Mouse (Mus musculus): Measurements from ENCODE around the gene Srpr. TPM values are rescaled to one million over a fixed set of nuclear protein-coding genes. Genes with fewer than 3 reads are reported as not detected.

The Srpr gene
- total RNA-seq, 2 experiments from 2014 or later = 85.0 to 90.5 TPM

DNA sequence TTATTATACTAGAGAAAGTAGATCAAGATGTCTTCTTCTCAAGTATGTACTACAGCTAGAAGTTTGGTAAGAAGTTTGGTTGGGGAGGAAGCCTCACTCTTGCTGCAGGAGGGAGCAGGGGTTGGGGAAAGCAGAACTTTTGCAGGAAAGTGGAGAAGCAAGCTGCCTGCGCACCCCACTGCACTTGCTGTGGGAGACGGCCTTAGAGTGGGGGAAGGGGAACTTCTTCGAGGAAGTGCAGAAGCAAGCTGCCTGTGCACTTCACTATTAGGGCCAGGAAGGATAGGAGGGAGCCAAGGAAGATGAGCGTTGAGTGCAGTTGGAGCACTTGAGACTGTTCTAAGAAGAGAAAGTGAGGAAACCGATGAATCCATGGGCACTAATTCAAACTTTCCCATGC is 16.6 kb upstream of the Srpr start:
- no peak for DNase-seq
- intact Hi-C loops (cut with DNase I) = no loop called here

- DNase-seq = no peak
- intact Hi-C loops (cut with DNase I) = no loop called here
Observed at GRCm38 (mm10) chr9:35186430-35186829, 13.5 kb upstream of the Srpr start.

DNA sequence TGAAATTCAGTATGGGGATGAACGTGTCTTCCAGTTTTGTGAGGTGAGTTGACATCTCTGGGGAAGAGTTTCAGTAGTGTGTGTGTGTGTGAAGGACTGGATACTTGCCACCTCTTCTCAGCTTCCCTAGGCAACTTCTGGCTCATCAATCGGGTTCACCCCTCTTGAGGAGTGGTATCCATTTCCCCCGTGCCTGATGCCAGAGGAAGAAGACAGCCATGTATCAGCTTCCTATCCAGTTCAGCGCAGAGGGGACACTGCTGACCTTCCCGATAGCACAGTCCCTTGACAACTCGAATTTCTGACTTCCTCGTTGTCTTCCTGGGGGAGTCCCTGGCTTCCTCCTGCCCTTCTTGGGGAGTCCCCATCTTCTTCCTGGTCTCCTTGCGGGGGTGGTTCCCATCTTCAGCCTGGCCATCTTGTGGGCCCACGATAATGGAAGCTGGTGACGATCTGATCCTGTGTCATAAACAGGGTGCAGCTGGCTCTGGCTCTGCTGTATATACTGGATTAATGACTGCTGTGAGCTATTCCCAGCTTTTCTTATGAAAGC is 12.5 kb upstream of the Srpr start:
- intact Hi-C loops (cut with DNase I) = no loop called here
- DNase-seq = no peak

- peak; percentile 18 to 59 for DNase-seq
- intact Hi-C loops (cut with DNase I) = no loop called here
Observed at GRCm38 (mm10) chr9:35188700-35189099, 11.3 kb upstream of the Srpr start.

DNA sequence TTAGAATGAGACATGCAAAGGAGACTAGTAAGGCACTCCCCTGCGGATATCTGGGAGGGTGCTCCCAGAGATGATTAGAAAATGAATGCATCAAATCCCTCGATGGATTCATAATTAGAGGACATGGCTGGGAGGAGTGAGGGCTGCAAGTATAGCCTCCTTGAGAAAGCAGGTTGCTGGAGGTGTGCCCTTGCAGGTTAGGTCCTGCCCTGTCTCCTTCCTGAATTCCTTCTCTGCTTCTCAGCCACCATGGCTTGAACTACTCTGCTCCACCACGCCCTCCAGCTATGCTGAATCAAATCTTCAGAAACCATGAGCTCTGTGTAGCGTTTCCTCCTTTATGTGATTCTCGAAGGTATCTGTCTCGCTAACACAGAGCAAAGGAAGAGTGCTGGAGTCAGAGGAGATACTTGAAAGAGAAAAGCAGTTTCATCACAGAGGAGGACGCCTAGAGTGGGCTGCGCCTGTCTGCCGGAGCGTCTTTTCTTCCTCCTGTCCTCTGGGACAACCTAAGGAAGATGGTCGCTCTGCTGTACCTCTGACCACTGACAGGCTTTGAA is 6.9 kb upstream of the Srpr start:
- DNase-seq = no peak
- intact Hi-C loops (cut with DNase I) = no loop called here

- no peak for DNase-seq
- intact Hi-C loops (cut with DNase I) = no loop called here
Observed at GRCm38 (mm10) chr9:35194048-35194447, 5.9 kb upstream of the Srpr start.

- intact Hi-C loops (cut with DNase I) = no loop called here
Observed at GRCm38 (mm10) chr9:35197625-35198024, 2.4 kb upstream of the Srpr start.

DNA sequence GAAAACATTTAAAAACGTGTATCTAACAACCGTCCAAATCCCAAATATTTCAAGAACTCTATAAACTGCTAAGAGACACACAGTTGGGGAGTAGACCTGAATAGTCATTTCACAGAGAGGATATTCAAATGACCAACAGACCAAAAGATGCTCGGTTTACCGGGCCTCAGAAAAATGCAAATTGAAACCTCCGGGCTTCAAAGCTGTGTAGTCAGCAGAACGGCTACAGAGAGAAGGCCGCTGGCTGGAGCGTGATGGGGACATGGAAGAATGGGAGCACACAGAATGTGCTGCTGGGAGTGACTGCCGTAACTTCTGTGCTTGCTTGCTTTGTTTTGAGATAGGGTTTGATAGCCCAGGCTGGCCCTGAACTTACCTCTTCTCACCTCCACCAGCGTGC is 1.6 kb upstream of the Srpr start:
- DNase-seq = no peak
- intact Hi-C loops (cut with DNase I) = no loop called here

More at GRCm38 (mm10) chr9:35197625-35198024, 2.4 kb upstream of the Srpr start:
- DNase-seq = no peak

GRCm38 (mm10) chr9:35198945-35199771 is 817 bp upstream of the Srpr start:
- DNase-seq = no peak
- intact Hi-C loops (cut with DNase I) = no loop called here

- DNase-seq = no peak
- intact Hi-C loops (cut with DNase I) = no loop called here
Observed at GRCm38 (mm10) chr9:35200529-35201060, 620 bp downstream of the Srpr start.

DNA sequence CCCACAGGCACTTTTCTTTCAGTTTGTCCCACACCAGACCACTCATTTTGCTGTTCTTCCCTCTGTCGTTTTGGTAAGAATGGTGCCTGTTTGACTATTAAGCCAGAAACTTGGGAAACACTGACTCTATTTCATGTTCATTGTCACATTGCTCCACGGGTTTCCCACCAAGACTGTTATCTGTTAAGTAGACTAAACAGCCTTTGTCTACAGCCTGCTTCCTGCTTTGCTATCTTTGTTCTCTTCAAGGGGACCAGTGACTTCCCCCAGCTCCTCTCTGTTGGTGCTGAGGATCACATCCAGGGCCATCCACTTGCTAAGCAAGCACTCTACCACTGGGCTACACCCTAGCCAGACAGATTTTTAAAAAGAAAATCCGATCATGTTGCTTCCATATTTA is 3.6 kb downstream of the Srpr start:
- intact Hi-C loops (cut with DNase I) = no loop called here

DNA sequence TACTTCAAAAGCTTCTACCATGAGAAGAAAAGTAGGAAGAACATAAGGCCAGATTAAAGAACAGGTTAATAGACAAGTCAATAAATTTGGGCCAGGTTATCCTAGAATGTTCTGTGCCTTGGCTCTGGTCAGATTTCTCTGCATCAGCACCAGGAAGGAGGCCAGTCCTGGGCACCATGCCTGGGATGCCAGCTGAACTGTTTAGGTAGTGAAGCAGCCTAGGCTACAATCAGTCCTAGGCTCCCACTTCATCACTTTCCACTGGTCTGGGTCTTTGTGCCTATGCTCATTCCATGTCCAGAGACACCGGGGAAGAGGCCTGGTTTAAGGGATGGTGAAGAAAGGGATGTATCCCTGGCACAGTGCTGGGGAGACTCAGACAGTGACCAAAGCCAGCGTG is 4.4 kb downstream of the Srpr start:
- DNase-seq = no peak
- intact Hi-C loops (cut with DNase I) = no loop called here

More for the DNA sequence above, 3.6 kb downstream of the Srpr start:
- DNase-seq = no peak

DNA sequence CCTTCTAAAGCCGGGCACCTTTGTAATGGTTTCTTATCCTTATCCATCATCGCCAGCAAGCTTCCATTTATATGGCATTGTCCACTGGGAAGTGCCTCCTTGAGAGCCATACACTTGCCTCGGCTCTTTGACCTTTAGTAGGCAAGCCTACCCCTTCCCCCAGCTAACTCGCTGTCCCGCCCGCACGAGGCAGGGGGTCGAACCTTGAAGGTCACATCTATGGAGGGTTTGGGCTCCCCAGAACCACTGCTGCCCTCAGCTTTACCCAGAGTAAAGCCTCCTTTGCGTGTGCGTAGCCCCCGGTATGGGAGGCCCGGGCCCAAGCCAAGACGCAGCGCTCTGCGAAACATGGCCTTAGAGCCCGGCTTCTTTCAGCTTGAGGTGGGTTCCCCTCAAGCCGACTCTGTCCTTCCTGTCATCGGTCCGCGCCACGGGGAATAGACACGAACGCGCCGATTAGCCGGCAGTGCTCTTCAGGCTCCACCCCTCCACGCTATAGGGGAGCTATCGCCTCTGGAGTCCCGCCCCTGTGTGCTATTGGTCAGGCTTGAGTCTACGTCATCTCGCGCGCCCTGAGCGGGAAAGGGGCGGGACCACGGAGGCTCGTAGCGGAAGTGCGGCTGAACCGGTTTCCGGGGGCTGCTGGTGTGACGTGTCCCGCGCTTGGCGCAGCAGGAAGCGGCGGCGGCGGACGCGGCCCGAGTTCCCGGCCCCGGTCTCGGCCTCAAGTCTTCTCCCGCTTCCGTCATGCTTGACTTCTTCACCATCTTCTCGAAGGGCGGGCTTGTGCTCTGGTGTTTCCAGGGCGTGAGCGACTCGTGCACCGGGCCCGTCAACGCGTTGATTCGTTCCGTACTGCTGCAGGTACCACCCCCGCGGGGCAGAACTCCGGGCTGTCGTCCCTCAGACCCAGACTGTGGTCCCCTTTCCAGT is 10.8 kb downstream of the Srpr start, which contains the start of gene Foxred1:
Gene Foxred1, minus strand, starts transcription at position 514 of the 933 bp plus-strand sequence.
- intact Hi-C loops (cut with DNase I) = loop anchor here (1.0 kb wide), 2 partner anchors 35 to 56 kb away; partner anchors contain the start of genes Dcps, Fam118b and Rpusd4
- DNase-seq = peak; percentile 98 to 99

DNA sequence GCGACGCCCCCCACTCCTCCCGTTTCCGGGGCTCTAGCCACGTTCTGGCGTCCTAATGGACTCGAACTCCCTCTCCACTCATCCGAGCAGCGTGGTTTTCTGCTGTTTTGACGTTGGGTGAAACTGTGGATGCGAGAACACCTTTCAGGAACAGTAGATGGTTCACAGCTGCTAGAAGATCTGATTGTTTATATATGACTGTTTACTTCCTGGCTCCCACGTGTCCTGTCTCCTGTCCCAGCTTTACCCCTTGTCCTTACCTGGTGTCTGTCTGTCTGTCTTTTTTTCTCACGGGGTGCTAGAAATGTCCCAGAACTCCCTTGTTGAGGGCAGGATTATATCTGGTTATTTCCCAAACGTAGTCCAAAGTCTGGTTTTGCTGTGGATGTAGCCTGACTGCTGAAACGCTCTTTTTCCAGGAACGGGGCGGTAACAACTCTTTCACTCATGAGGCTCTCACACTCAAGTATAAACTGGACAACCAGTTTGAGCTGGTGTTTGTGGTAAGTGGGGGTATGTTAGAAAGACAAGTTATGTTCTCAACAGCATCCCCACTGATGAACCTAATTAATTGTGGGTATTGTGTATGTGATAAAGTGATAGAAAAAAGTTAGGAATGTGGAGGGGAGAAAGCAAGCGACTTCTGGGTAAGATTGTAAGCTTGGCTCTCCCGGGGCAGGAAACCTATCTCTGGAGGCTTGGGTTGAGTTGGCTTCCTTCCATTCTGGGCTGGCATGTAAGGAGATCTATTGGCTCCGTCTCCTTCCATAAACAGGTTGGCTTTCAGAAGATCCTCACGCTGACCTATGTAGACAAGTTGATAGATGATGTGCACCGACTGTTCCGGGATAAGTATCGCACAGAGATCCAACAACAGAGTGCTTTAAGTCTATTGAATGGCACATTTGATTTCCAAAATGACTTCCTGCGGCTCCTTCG is 11.9 kb downstream of the Srpr start:
- intact Hi-C loops (cut with DNase I) = loop anchor here (1.0 kb wide), 1 partner anchor 55 kb away; the partner anchor contains the start of genes Fam118b and Rpusd4
- DNase-seq = no peak

- DNase-seq = no peak
- intact Hi-C loops (cut with DNase I) = no loop called here
Observed at GRCm38 (mm10) chr9:35217963-35218362, 18.0 kb downstream of the Srpr start.

DNA sequence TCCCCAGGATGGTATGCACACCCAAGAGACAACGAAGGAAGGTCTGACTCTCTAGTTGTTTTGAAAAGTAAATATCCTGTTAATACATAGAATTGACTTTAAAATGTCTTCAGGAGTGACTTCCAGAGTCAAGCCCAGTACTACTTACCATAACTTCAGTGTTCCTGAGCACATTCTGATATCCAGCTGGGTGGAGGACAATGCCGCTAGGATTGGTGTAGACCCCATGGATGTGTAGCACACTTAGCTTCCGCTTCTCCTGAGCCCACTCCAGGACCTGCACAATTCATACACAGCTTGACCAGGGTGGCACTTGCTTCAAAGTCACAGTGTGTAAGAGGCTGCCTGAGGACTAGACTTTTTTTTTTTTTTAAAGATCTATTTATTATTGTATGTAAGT is 23.5 kb downstream of the Srpr start:
- DNase-seq = no peak
- intact Hi-C loops (cut with DNase I) = no loop called here

DNA sequence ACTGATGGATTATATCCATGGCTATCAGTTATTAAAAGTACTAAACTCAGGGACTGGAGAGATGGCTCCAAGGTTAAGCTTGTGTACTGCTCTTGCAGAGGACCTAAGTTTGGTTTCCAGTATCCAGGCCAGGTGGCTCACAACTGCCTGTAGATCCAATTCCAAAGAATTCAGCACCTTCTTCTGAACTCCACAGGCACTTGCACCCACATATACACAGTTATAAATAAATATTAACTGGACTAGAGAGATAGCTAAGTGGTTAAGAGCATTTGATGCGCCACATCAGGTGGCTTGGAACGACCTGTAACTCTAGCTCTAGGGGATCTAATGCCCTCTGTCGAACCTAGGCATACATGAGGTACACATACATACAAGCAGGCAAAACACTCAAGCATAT is 28.7 kb downstream of the Srpr start:
- intact Hi-C loops (cut with DNase I) = no loop called here
- no peak for DNase-seq

- intact Hi-C loops (cut with DNase I) = no loop called here
- no peak for DNase-seq
Observed at GRCm38 (mm10) chr9:35235996-35236395, 36.0 kb downstream of the Srpr start.

- intact Hi-C loops (cut with DNase I) = no loop called here
- no peak for DNase-seq
Observed at GRCm38 (mm10) chr9:35238371-35238770, 38.4 kb downstream of the Srpr start.

All from heart, postnatal 14 days (tissue).